Mouse (Mus musculus): ENCODE results near the gene Mtrex.

Gene Mtrex
- long read RNA-seq, experiment 1, transcript Mtrex-201 (27 exons, 3,689 nt), result major isoform, 12 of 21 reads
- long read RNA-seq, experiment 1, partial matches to known transcripts, result 7 of 21 reads
- long read RNA-seq, experiment 1, other reads (novel, unspliced or antisense), result 2 of 21 reads
- long read RNA-seq, experiment 2, transcript Mtrex-201 (27 exons, 3,689 nt), result major isoform, 11 of 17 reads
- long read RNA-seq, experiment 2, partial matches to known transcripts, result 5 of 17 reads
- long read RNA-seq, experiment 2, other reads (novel, unspliced or antisense), result 1 of 17 reads

DNA sequence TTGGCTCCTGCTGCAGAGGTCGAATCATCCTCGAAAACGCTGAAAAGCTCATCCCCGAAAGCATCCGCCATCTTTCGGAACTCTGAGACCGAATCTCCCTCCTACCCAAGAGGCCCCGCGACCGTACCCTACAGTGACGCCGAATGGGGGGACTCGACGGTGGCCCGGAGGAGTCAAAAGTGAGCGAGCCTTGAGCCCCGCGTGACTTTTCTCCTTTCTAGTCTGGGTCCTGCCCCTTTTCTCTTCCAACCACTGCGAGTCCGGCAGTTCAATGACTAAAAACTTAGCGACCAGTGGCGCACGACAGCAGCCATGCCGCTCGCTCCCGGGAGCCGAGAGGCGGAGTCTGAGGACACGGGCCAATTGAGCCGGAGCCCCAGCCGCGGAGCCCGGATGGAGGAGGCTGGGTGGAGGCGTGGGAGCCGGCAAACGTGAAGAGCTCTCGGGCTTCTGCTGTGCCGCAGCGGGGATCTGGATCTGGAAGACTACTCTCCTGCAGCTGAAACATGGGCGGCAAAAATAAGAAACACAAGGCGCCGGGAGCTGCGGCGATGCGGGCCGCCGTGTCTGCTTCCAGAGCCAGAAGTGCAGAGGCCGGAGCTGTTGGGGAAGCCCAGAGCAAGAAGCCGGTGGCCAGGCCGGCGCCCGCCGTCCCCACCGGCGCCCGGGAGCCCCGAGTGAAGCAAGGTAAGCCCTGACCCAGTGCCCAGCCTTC, at the start of gene Mtrex, which contains the start of gene Dhx29:
TSS of gene Mtrex (minus strand) at position 112 of the 715 bp plus-strand sequence.
TSS of gene Dhx29 (plus strand) at position 168 of the 715 bp plus-strand sequence.
- intact Hi-C loops (cut with DNase I), result no loop called here

DNA sequence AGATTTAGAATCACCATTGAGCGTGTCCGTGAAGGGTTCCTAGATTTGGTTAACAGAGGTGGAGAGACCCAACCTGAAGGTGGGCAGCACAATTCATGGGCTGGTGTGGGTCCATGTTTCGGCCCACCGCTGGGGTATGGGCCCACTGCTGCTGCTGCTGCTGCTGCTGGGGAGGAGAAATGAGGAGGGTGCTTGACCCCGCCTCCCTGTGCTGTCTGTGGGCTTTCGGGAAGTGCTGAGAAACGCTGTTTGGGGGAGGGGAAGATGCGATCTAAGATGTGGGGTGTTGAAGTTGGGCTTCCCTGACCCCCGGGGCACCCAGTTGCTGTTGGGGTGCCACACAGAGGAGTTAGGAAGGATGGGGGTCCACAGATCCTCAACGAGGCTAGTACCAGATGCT, 49.5 kb upstream of the Mtrex start:
- intact Hi-C loops (cut with DNase I), result no loop called here

- intact Hi-C loops (cut with DNase I), result no loop called here
Measured at GRCm38 (mm10) chr13:112967267-112967666, 40.1 kb upstream of the Mtrex start.

GRCm38 (mm10) chr13:112964421-112964820, 37.2 kb upstream of the Mtrex start:
- intact Hi-C loops (cut with DNase I), result no loop called here

DNA sequence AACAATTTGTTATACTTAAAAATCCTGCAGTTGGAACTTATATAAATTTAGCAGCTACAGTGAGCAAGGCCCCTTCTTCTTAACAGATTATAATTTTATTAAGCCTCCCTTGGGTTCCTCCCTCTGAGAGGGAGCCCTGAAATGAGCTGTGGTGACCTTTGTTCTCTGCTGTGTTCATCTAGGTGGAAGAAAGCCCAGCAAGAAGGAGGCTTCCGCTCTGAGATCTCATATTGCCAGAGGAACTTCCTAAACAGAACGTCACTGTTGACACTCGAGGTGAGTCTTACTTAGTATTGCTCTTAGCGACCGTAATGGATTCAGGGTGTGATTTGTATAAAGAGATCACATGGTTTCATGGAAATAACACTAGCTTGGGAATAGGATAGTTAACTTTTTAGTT, 35.9 kb upstream of the Mtrex start:
- intact Hi-C loops (cut with DNase I), result no loop called here

GRCm38 (mm10) chr13:112954067-112954466, 26.9 kb upstream of the Mtrex start:
- intact Hi-C loops (cut with DNase I), result no loop called here

GRCm38 (mm10) chr13:112945900-112946299, 18.7 kb upstream of the Mtrex start:
- intact Hi-C loops (cut with DNase I), result no loop called here

DNA sequence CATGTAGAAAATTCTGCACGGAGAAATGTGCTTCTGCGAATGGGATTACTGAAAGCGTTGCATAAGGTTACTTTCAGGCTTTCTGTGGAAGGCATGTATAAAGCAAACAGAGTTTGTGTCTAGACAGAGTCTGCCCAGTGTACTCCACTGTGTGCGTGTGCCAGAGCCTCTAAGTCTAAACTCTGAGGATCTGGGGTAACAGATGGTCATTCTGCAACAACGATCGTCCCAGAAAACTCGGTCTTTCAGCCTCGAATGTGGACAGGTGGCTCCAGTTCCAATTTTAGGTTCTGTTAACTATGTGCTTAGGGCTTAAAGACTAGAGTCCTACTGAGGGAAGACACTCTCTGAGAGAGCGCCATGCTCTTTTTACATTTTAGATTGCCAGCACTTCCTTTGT, 18.1 kb upstream of the Mtrex start:
- intact Hi-C loops (cut with DNase I), result no loop called here

DNA sequence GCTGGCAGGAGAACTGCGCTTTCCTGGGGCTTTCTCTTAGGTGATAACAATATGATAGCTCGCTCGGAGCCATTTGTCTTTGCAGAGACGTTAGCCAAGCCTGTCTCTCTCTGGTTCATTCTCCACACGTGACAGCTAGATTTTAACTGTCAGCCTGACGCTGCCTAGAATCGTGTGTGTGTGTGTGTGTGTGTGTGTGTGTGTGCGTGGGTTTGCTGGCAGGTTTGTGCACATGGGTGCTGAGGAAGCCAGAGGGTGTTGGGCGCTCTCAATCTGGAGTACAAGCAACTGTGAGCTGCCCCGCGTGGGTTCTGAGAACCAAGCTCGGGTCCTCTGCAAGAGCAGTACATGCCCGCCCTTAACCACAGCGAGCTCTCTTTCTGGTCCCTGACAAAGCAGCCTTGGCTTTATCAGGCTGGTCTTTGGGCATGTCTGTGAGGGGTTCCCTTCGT, 14.7 kb upstream of the Mtrex start:
- intact Hi-C loops (cut with DNase I), result no loop called here

GRCm38 (mm10) chr13:112938130-112938529, 10.9 kb upstream of the Mtrex start:
- intact Hi-C loops (cut with DNase I), result no loop called here

- intact Hi-C loops (cut with DNase I), result no loop called here
Measured at GRCm38 (mm10) chr13:112928038-112928668, 955 bp upstream of the Mtrex start.

GRCm38 (mm10) chr13:112926796-112927195, 402 bp downstream of the Mtrex start:
- intact Hi-C loops (cut with DNase I), result no loop called here

DNA sequence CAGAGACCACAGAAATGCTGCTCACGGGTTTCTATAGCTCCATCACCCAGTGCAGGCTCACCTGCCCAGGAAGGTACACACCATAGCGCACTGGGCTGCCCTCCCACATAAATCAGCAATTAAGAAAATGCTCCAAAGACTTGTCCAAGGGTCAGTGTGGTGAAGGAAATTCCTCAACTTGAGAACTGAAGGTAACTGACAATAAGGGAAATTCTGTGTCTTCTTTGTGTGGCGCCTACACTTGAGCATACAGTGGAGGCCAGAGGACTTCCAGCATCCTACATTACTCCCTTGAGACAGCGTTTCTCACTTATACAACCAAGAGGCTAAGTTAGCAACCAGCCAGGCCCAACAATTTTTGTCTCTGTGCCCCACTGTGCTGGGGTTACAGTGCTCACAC, 1.2 kb downstream of the Mtrex start:
- intact Hi-C loops (cut with DNase I), result no loop called here

DNA sequence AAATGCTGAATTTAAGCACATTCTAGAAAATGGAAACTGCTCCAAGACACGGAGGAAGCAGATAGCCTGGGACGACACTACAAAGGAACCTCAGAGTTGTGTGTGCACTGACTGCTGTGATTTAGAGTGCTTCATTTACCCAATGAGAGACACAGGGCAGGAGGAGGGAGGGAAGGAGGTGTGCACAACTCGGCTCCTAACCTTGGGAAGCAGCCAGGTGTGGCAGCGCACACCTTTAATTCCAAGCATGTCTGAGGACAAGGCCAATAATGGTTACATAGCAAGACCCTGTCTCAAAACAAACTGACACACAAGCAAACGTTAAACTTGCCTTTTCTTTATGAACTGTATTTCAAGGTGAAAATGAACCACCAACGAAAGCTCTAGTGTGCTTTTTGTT, 1.9 kb downstream of the Mtrex start:
- intact Hi-C loops (cut with DNase I), result no loop called here

DNA sequence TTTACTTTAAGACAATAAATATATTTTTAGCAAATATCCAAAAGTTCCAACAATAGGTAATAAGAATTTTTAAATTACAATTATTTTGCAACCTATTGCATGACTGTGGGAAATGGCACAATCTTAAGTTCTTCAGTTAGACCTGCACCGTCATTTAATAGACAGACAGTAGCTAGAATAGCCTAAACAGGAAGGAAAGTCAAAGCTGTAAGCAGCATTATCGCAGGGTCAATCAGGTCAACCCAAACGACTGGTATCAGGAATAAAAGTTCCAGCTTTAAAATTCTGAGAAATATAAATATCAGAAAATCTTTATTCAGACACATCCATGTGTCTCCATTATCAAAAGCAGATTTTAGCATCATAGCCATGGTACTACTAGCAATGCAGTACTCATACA, 6.3 kb downstream of the Mtrex start:
- intact Hi-C loops (cut with DNase I), result no loop called here

DNA sequence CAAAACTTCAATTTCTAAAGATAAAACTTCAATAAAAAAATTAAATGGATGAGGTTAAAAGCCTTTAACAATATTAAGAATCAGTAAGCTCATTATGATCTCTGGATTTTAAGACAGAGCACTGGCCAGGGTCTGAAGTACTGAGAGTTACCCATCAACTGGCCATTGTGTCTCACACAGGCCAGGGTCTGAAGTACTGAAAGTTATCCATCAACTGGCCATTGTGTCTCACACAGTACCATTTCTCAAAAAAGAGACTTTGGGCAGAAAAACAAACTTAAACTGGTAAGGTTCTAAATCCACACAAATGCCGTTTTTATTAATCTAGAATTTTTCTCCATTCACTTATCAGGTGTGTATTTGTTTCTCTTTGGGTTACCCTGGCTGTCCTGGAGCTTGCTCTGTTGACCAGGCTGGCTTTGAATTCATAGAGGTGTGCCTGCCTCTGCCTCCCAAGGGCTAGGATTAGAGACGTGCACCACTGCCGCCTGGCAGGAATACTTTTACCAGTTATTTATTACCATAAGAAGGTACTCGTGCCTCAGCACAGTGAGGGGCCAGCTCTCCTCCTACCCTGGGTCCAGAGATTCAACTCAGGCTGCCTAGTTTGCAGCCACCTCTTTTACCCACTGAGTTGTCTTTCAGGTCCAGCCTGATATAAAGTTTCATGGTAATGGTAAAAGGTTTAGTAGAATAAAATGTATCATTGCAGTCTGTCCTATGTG, 7.9 kb downstream of the Mtrex start:
- intact Hi-C loops (cut with DNase I), result no loop called here

DNA sequence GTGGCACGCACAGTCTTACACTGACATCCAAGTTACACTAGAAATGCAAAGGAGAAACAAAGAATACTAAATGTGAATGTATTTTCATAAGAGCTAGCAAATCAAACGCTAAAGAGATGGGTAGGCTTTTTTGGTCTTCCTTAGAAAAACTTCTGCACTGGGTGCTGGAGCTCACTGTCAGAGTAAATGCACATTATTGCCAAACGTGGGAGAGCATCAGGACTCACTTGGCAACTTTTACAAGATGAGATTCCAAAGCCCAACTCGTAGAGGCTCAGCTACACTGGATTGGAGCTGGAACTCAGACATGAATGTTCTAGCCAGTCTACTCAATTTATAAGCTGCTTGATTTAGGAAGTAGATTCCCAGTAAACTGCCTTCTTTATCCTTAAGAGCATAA, 16.8 kb downstream of the Mtrex start:
- intact Hi-C loops (cut with DNase I), result loop anchor here (5.0 kb wide), 1 partner anchor 238 kb away; no protein-coding TSS in a partner anchor

DNA sequence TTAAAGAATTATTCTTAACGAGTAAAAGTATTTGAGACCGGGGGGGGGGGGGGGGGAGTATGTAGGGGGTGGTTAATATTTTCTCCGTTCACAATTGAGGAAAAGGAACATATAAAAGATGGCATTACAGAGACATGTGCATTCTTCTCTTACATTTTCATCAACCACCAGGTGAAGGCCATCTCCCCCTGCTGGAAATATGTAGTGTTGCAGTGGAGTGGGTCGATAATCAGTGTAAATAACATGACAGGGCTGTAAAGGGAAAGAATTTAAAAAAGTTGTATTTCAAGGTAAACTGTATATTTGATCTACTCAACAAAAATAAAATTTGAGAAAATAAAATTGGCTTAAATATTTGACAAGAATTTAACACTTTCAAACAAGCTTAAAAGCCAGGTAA, 17.5 kb downstream of the Mtrex start:
- intact Hi-C loops (cut with DNase I), result loop anchor here (5.0 kb wide), 2 partner anchors 37 to 237 kb away; no protein-coding TSS in a partner anchor

DNA sequence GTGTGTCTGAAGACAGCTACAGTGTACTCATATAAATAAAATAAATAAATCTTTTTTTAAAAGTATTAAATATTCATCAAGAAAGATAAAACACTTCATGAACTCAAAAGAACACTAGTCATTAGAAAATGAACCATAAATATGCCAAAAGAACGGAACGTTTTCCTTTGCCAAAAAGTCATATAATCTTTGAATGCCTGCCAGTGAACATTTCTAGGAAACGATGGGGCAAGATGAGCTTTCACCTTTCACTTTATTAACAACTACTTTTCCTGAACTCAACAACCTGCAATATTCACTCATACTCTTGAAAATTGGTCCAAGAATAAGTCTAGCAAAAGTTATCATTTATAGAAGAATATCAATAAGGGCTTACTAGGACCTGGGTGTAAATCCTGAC, 25.0 kb downstream of the Mtrex start:
- intact Hi-C loops (cut with DNase I), result no loop called here

- intact Hi-C loops (cut with DNase I), result no loop called here
Measured at GRCm38 (mm10) chr13:112887234-112887633, 40.0 kb downstream of the Mtrex start.

GRCm38 (mm10) chr13:112871500-112872266, 55.5 kb downstream of the Mtrex start:
- intact Hi-C loops (cut with DNase I), result loop anchor here (5.0 kb wide), 1 partner anchor 36 kb away; no protein-coding TSS in a partner anchor

Measured in adrenal gland (tissue).